Mouse (Mus musculus): Measurements from ENCODE around the gene Kbtbd6. TPM values are rescaled to one million over a fixed set of nuclear protein-coding genes. Genes with fewer than 3 reads are reported as not detected.

Kbtbd6 gene
- polyA plus RNA-seq, 1 experiment from 2014 or later: 4.2 TPM

Other genes with a start within 250 kb of the Kbtbd6 start
- gene Zfp957, start 204.5 kb upstream of the Kbtbd6 start, polyA plus RNA-seq (2016; fragmentation: Nextera tagmentation; extraction: Ambion mirVana): not detected in 2 replicates
- 55.8 and 69.6 TPM in 2 replicates for gene Rgcc, start 150.2 kb upstream of the Kbtbd6 start, polyA plus RNA-seq (2016; fragmentation: Nextera tagmentation; extraction: Ambion mirVana)
- gene Naa16, start 61.1 kb upstream of the Kbtbd6 start, polyA plus RNA-seq (2016; fragmentation: Nextera tagmentation; extraction: Ambion mirVana): 31.6 and 31.7 TPM in 2 replicates
- 9.5 and 12.0 TPM in 2 replicates for gene Mtrf1, start 54.1 kb upstream of the Kbtbd6 start, polyA plus RNA-seq (2016; fragmentation: Nextera tagmentation; extraction: Ambion mirVana)
- 17.7 and 20.5 TPM in 2 replicates for gene Kbtbd7, start 25.3 kb upstream of the Kbtbd6 start, polyA plus RNA-seq (2016; fragmentation: Nextera tagmentation; extraction: Ambion mirVana)
- gene Elf1, start 29.4 kb downstream of the Kbtbd6 start, polyA plus RNA-seq (2016; fragmentation: Nextera tagmentation; extraction: Ambion mirVana): 8.0 TPM in 2 replicates
- 49.4 and 53.3 TPM in 2 replicates for gene Wbp4, start 29.7 kb downstream of the Kbtbd6 start, polyA plus RNA-seq (2016; fragmentation: Nextera tagmentation; extraction: Ambion mirVana)
- gene Sugt1, start 135.9 kb downstream of the Kbtbd6 start, polyA plus RNA-seq (2016; fragmentation: Nextera tagmentation; extraction: Ambion mirVana): 118 and 127 TPM in 2 replicates
- gene Cnmd, start 210.3 kb downstream of the Kbtbd6 start, polyA plus RNA-seq (2016; fragmentation: Nextera tagmentation; extraction: Ambion mirVana): 11.3 and 15.2 TPM in 2 replicates